Mouse (Mus musculus) retina, embryonic 14.5 days (tissue): ENCODE results near the gene Adamts9.

Source experiments
- DNase-seq: peaks from one replicate; pipeline ENCODE4 v3.0.0-alpha.2; 2015; ENCODE audit warnings: low spot score

Adamts9 gene

DNA sequence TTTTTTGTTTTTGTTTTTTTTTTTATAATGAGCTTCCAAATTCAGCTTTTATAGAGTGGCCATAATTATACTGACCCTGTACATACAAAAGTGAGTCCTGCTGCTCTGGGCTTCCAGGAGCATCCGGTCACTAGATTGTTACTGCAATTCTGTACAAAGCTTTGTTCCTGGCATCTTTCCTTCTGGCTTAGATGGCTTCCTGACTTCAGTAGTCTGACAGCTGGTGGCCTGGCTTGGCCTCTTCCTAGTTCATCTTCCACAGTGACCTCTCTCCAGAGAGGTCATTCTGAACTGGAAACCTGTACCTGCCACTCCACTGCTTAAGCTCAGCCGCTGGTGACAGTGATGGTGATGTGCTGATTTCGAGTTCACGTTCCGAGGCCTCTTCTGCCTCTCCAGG, 217.2 kb downstream of the Adamts9 start:
- no peak for DNase-seq

DNA sequence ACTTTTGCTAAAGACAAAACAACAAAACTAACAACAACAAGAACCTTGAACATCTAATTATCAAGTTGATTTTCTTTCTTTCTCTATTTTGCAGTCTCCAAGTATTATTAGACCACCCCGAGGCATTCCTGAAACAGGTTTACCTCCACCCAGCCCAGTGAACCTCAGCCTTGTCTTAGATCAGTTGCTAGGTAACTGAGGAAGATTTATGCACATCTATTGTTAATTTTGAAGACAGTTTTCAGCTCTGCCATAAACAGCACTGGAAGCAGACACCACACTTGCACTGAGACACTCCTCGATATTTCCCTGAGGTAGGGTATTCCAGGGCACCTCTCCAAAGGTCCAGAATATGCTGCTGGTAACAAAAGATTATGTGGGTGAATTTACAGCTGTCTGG, 218.9 kb downstream of the Adamts9 start:
- no peak for DNase-seq
